Mouse (Mus musculus) ES-E14 (cell line): Measurements from ENCODE around the gene Gfod2.

ENCODE experiments used
- CHD2 ChIP-seq: IDR thresholded peaks from 2 replicates; pipeline ENCODE4 v1.6.1; 2014; ENCODE audit warnings: mild to moderate bottlenecking, low read depth, low read length, inconsistent platforms
- HCFC1 ChIP-seq: IDR thresholded peaks from 2 replicates; pipeline ENCODE4 v1.6.1; 2012; ENCODE audit warnings: low read length, inconsistent platforms, borderline replicate concordance; ENCODE audit not compliant: insufficient read depth
- MAFK ChIP-seq: IDR thresholded peaks from 2 replicates; pipeline ENCODE4 v1.6.1; 2014; ENCODE audit warnings: mild to moderate bottlenecking, low read depth, low read length, inconsistent platforms; ENCODE audit not compliant: insufficient read depth
- ZC3H11A ChIP-seq: IDR thresholded peaks from 2 replicates; pipeline ENCODE4 v1.6.1; 2012; ENCODE audit warnings: low read depth, mild to moderate bottlenecking, inconsistent platforms, low read length, borderline replicate concordance

DNA sequence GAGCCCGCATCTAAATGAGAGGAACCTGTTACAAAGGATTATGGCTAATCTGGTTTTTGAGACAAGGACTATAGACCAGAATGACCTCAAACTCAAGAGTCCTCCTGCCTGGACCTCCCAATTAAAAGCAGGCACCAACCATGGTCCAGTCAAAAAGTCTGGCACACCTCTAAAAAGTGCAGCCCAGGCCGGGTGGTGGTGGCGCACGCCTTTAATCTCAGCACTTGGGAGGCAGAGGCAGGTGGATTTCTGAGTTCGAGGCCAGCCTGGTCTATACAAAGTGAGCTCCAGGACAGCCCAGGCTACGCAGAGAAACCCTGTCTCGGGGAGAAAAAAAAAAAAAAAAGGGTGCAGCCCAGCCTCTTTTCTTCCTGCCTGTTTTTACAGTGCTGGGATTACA lies 73.1 kb downstream of the Gfod2 start:
- TF ChIP-seq MAFK (no peak), ZC3H11A (no peak), HCFC1 (no peak), CHD2 (no peak)
